Mouse (Mus musculus) frontal cortex, adult (tissue): ENCODE results near the gene Gm38119.
A peak's percentile ranks its signal among the peaks of the same experiment; 100 is the strongest.

Experiments
- ATAC-seq: cut with Nextera tagmentation; 2 replicates; pipeline ENCODE4 v1.9.2; 2017; ENCODE audit warnings: mild to moderate bottlenecking, moderate library complexity, mixed read lengths; ENCODE audit not compliant: low TSS enrichment

Gm38119 gene

DNA sequence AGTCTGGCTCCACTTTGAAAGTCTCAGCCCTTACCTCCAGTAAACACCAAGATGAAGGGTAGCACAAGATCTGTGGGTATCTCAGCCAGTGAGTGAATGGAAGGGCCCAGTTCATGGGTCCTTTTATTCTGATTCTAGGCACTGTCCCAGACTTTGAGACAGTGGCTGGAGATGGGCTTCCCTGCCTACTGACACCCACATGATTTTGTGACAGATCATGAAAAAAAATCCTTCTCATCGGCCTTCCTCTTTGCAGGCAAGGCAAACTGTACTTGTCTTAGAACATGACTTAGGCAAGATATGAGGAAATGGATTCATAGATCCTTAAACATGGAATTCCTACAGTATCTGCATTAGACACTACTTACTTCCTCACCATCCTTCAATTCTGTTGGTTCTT, at the start of gene Gm38119:
Gene Gm38119, minus strand, starts transcription at position 101 of the 400 bp plus-strand sequence.
- ATAC-seq: no peak

DNA sequence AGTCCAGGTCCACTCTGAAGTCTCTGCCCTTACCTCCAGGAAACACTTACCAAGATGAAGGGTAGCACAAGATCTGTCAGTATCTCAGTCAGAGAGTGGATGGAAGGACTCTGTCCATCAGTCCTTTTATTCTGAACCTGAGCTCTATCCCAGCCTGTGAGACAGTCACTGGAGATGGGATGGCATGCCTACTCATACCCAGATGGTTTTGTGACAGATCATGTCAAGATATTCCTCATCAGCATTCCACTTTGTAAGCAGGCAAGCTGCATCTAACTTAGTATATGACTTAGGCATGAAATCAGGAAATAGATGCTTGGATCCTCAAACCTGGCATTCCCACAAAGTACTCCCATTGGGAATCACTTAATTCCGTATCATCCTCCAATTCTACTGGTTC, 39.9 kb upstream of the Gm38119 start, which contains the start of gene Lce1i:
Gene Lce1i, minus strand, starts transcription at position 101 of the 400 bp plus-strand sequence.
- ATAC-seq: no peak

DNA sequence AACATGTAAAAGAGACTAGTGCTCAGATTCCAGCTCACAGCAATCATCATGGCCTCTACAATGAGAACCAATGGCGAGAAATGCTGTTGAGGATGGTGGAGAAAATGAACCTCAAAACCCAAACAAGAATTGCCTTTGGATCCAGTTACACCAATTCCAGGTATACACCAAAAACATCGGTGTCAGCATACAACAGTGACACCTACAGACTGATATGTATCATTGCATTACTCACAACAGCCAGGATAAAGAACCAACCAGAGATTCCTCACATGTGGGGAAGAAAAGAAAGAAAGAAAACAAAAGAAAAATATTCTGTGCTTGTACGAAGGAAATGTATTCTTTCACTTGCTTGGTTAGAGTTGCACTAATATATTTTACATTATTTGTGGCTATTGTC, 32.7 kb upstream of the Gm38119 start:
- no peak for ATAC-seq

DNA sequence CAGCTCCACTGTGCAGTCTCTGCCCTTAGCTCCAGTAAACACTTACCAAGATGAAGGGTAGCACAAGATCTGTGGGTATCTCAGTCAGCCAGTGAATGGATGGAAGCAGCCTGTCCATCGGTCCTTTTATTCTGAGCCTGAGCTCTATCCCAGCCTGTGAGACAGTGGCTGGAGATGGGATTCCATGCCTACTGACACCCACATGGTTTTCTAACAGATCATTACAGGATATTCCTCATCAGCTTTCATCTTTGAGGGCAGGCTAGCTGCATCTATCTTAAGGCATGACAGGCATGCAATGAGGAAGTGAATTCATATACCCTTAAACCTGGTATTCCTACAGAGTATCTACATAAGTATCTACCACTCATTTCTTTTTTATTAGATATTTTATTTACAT, 26.1 kb upstream of the Gm38119 start, which contains the start of gene Lce1h:
Gene Lce1h, minus strand, starts transcription at position 101 of the 400 bp plus-strand sequence.
- ATAC-seq: no peak

DNA sequence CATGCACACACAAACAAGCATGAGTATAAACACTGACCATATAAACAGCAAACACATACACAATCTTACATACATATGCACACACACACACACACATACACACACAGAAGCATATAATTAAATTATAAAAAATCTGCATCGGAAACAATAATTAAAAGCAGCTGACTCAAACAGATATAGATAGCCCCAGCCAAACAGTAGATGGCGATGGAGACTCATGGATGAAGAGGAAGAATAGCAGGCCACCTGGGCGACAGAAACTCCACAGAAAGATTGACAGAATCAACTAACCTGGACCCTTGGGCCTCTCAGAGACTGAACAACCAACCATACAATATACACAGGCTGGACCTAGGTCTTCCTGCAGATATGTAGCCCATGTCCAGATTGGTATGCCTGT, 14.3 kb upstream of the Gm38119 start:
- no peak for ATAC-seq

DNA sequence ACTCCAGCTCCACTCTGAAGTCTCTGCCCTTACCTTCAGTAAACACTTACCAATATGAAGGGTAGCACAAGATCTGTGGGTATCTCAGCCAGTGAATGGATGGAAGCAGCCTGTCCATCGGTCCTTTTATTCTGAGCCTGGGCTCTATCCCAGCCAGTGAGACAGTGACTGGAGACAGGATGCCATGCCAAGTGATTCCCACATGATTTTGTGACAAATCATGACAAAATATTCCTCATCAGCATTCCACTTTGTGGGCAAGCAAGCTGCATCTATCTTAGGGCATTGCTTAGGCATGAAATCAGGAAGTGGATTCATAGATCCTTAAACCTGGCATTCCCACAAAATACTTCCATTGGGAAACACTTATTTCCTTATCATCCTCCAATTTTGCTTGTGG, 13.3 kb upstream of the Gm38119 start, which contains the start of gene Lce1g:
Gene Lce1g, minus strand, starts transcription at position 101 of the 400 bp plus-strand sequence.
- ATAC-seq: no peak

DNA sequence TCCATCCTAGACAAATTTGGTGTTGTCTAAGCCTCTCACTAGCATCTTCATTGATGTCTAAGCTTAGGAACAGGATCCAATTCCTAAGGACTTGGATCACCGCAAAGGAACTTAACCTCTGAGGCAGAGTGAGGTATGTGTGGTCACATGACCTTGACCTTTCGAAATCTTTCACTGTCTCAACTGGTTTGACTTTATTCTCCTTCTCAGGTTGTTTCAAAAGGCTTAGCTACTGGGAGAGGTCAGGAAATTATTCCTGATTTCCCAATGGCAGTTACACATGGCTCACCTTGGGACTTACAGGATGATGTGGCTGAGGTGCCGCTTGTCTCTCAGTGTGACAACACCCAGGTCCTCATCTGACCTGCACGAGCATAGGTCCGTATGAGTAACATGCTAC, 16.3 kb downstream of the Gm38119 start:
- ATAC-seq: no peak

DNA sequence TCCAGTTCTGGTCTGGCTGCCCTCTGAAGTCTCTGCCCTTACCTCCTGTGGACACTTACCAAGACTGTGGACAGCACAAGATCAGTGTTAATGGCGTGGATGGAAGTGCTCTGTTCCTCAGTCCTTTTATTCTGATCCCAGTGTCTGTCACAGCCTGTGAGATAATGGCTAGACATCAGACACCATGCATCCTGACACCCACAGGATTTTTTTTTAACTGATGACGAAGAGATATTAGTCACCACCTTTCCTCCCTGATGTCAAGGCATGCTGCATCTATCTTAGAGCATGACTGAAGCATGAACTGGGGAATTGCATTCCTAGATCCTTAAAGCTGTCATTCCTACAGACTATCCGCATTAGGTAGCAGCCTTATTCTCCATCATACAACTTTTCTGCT, 18.6 kb downstream of the Gm38119 start, which contains the start of gene Lce1f:
Gene Lce1f, minus strand, starts transcription at position 101 of the 400 bp plus-strand sequence.
- ATAC-seq: no peak

DNA sequence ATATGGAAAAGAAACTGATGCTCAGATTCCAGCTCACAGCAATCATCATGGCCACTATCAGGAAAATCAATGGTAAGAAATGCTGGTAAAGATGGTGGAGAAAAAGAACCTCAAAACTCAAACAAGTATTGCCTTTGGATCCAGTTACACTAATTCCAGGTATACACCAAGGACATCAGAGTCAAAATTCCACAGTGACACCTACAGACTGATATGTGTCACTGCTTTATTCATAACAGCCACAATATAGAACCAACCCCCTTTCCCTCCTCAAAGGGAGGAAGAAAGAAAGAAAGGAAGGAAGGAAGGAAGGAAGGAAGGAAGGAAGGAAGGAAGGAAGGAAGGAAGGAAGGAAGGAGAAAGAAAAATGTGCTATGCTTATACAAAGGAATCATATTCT, 23.8 kb downstream of the Gm38119 start:
- ATAC-seq: no peak

DNA sequence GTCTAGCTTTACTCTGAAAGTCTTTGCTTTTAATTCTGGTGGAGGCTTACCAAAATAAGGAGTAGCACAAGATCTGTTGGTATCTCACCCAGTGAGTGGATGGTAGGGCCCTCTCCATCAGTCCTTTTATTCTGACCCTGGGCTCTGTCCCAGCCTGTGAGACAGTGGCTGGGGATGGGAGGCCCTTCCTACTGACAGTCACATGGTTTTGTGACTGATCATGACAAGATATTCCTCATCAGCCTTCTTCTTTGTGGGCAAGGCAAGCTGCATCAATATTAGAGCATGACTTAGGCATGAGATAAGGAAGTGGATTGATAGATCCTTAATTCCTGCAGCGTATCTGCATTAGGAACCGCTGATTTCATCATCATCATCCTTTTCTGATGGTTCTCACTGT, 29.9 kb downstream of the Gm38119 start, which contains the start of gene Lce1e:
Gene Lce1e, minus strand, starts transcription at position 101 of the 400 bp plus-strand sequence.
- no peak for ATAC-seq

DNA sequence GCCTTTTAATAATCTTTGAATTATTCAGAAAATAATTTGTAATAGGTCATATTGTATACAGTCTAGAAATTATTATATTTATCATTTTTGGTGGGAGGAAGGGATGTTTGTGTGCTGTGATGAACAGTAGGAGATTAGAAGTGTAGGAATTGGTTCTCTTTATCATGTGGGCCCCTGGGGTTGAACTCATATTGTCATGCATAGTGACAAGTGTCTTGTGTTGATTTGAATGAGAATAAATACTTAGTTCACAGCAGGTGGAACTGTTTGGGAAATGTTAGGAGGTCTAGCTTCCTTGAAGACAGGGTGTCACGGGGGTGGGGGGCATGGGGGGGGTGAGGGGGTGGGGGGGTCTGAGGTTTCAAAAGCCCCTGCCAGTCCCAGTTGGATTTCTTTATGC, 44.3 kb downstream of the Gm38119 start:
- ATAC-seq: no peak

DNA sequence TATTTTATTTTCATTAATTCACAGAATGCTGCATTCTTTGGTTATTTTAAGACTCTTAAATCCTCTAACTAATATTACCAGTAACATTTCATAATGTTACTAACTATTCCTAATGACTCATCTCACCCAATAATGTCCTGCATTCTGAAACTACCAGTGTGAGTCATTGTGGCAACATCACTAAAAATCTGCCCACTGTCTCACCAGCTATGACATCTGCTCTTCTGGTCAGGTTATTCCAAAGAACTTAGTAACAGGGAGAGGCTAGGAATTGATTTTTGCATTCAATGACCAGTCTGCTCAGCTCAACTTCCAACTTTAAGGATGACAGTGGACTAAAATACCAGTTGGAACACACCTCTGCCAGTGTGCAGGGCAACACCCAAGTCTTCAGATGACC, 47.2 kb downstream of the Gm38119 start:
- ATAC-seq: no peak

DNA sequence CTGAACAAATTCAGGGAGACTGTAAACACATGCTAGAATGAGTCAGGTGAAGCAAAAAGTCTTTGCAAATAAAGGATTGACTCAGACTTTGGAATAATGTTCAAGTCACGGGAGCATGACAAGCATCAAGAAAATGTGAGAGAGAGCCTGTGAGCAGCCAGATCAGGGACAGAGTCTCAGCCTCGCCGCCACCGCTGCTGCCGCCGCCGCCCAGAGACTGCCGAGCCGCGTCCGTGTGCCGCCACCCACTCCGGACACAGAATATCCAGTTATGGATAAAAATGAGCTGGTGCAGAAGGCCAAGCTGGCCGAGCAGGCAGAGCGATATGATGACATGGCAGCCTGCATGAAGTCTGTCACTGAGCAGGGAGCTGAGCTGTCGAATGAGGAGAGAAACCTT, 49.7 kb downstream of the Gm38119 start:
- ATAC-seq: peak; percentile 50
